Mouse (Mus musculus): ENCODE data around the gene Lrrc30. TPM values are rescaled to one million over a fixed set of nuclear protein-coding genes. Genes with fewer than 3 reads are reported as not detected.

The Lrrc30 gene
- polyA plus RNA-seq, 1 experiment from 2014 or later, result not detected

GRCm38 (mm10) chr17:67628475-67628874 is 4.0 kb downstream of the Lrrc30 start:
- Histone ChIP-seq H3K9ac (no peak overlapping the region), H3K27me3 (replicated peaks) (no peaks in the 10 kb centered on the region), H3K27ac (no peak overlapping the region), H3K9me3 (replicated peaks) (no peaks in the 10 kb centered on the region), H3K4me1 (no peaks in the 10 kb centered on the region), H3K36me3 (no peaks in the 10 kb centered on the region), H3K4me3 (no peak overlapping the region), H3K4me2 (no peak overlapping the region)
- 78% methylated on average over 15 of the region's 15 CpGs for WGBS (ENCODE audit: insufficient replicate concordance)
- no peak for ATAC-seq

- H3K4me2 ChIP-seq, result no peak overlapping the region
- H3K36me3 ChIP-seq, result no peaks in the 10 kb centered on the region
- H3K9me3 ChIP-seq (replicated peaks), result no peaks in the 10 kb centered on the region
- H3K27ac ChIP-seq, result no peak overlapping the region
- no peaks in the 10 kb centered on the region for H3K27me3 ChIP-seq (replicated peaks)
- no peak overlapping the region for H3K9ac ChIP-seq
- WGBS (ENCODE audit: insufficient replicate concordance), result 45% methylated on average over 5 of the region's 5 CpGs
- no peak for ATAC-seq
- no peaks in the 10 kb centered on the region for H3K4me1 ChIP-seq
- no peak overlapping the region for H3K4me3 ChIP-seq
These were observed 7.1 kb downstream of the Lrrc30 start for GRCm38 (mm10) chr17:67625431-67625830.

GRCm38 (mm10) chr17:67619001-67619400 is 13.5 kb downstream of the Lrrc30 start:
- Histone ChIP-seq H3K27ac (no peak overlapping the region), H3K4me1 (no peaks in the 10 kb centered on the region), H3K36me3 (no peaks in the 10 kb centered on the region), H3K9ac (no peak overlapping the region), H3K27me3 (replicated peaks) (no peaks in the 10 kb centered on the region), H3K4me3 (no peak overlapping the region), H3K4me2 (no peak overlapping the region), H3K9me3 (replicated peaks) (no peaks in the 10 kb centered on the region)
- WGBS (ENCODE audit: insufficient replicate concordance), result 73% methylated on average over 7 of the region's 7 CpGs
- no peak for ATAC-seq

- 45% methylated on average over 4 of the region's 5 CpGs for WGBS (ENCODE audit: insufficient replicate concordance)
- Histone ChIP-seq H3K4me3 (no peak overlapping the region), H3K4me1 (no peaks in the 10 kb centered on the region), H3K4me2 (no peak overlapping the region), H3K27ac (no peak overlapping the region), H3K27me3 (replicated peaks) (no peaks in the 10 kb centered on the region), H3K9me3 (replicated peaks) (no peaks in the 10 kb centered on the region), H3K9ac (no peak overlapping the region), H3K36me3 (no peaks in the 10 kb centered on the region)
- no peak for ATAC-seq
These were observed 18.1 kb downstream of the Lrrc30 start for GRCm38 (mm10) chr17:67614381-67614780.

GRCm38 (mm10) chr17:67612576-67612975 is 19.9 kb downstream of the Lrrc30 start:
- Histone ChIP-seq H3K9me3 (replicated peaks) (no peaks in the 10 kb centered on the region), H3K27ac (no peak overlapping the region), H3K9ac (no peak overlapping the region), H3K4me2 (no peak overlapping the region), H3K27me3 (replicated peaks) (no peaks in the 10 kb centered on the region), H3K4me1 (no peaks in the 10 kb centered on the region), H3K36me3 (no peaks in the 10 kb centered on the region), H3K4me3 (no peak overlapping the region)
- ATAC-seq, result no peak
- 47% methylated on average over 1 of the region's 1 CpGs for WGBS (ENCODE audit: insufficient replicate concordance)

GRCm38 (mm10) chr17:67612151-67612550 is 20.4 kb downstream of the Lrrc30 start:
- WGBS (ENCODE audit: insufficient replicate concordance), result 54% methylated on average over 3 of the region's 3 CpGs
- no peak overlapping the region for H3K27ac ChIP-seq
- no peak for ATAC-seq
- H3K4me2 ChIP-seq, result no peak overlapping the region
- no peaks in the 10 kb centered on the region for H3K27me3 ChIP-seq (replicated peaks)
- no peak overlapping the region for H3K4me3 ChIP-seq
- H3K4me1 ChIP-seq, result no peaks in the 10 kb centered on the region
- no peaks in the 10 kb centered on the region for H3K9me3 ChIP-seq (replicated peaks)
- H3K36me3 ChIP-seq, result no peaks in the 10 kb centered on the region
- no peak overlapping the region for H3K9ac ChIP-seq

GRCm38 (mm10) chr17:67604446-67604845 is 28.1 kb downstream of the Lrrc30 start:
- Histone ChIP-seq H3K4me1 (no peaks in the 10 kb centered on the region), H3K9me3 (replicated peaks) (no peaks in the 10 kb centered on the region), H3K27ac (no peak overlapping the region), H3K9ac (no peak overlapping the region), H3K4me2 (no peak overlapping the region), H3K4me3 (no peak overlapping the region), H3K36me3 (no peaks in the 10 kb centered on the region), H3K27me3 (replicated peaks) (no peaks in the 10 kb centered on the region)
- ATAC-seq, result no peak
- 54% methylated on average over 4 of the region's 4 CpGs for WGBS (ENCODE audit: insufficient replicate concordance)

GRCm38 (mm10) chr17:67602556-67602955 is 30.0 kb downstream of the Lrrc30 start:
- 74% methylated on average over 4 of the region's 4 CpGs for WGBS (ENCODE audit: insufficient replicate concordance)
- Histone ChIP-seq H3K4me1 (no peaks in the 10 kb centered on the region), H3K27ac (no peak overlapping the region), H3K9me3 (replicated peaks) (no peaks in the 10 kb centered on the region), H3K4me2 (no peak overlapping the region), H3K9ac (no peak overlapping the region), H3K27me3 (replicated peaks) (no peaks in the 10 kb centered on the region), H3K4me3 (no peak overlapping the region), H3K36me3 (no peaks in the 10 kb centered on the region)
- ATAC-seq, result no peak

GRCm38 (mm10) chr17:67584937-67585579 is 47.5 kb downstream of the Lrrc30 start:
- no peak overlapping the region for H3K27ac ChIP-seq
- H3K4me2 ChIP-seq, result no peak overlapping the region
- no peaks in the 10 kb centered on the region for H3K27me3 ChIP-seq (replicated peaks)
- H3K9me3 ChIP-seq (replicated peaks), result no peaks in the 10 kb centered on the region
- 16% methylated on average over 6 of the region's 6 CpGs for WGBS (ENCODE audit: insufficient replicate concordance)
- H3K9ac ChIP-seq, result no peak overlapping the region
- H3K4me3 ChIP-seq, result no peak overlapping the region
- no peak for ATAC-seq
- no peaks in the 10 kb centered on the region for H3K36me3 ChIP-seq
- H3K4me1 ChIP-seq, result no peaks in the 10 kb centered on the region

- no peak overlapping the region for H3K4me2 ChIP-seq
- no peak for ATAC-seq
- H3K27ac ChIP-seq, result no peak overlapping the region
- H3K4me1 ChIP-seq, result no peaks in the 10 kb centered on the region
- no peaks in the 10 kb centered on the region for H3K27me3 ChIP-seq (replicated peaks)
- no peaks in the 10 kb centered on the region for H3K36me3 ChIP-seq
- H3K4me3 ChIP-seq, result no peak overlapping the region
- no peak overlapping the region for H3K9ac ChIP-seq
- H3K9me3 ChIP-seq (replicated peaks), result no peaks in the 10 kb centered on the region
- 63% methylated on average over 7 of the region's 7 CpGs for WGBS (ENCODE audit: insufficient replicate concordance)
These were observed 48.0 kb downstream of the Lrrc30 start for GRCm38 (mm10) chr17:67584533-67584932.

GRCm38 (mm10) chr17:67583422-67583821 is 49.1 kb downstream of the Lrrc30 start:
- H3K4me3 ChIP-seq, result no peak overlapping the region
- no peaks in the 10 kb centered on the region for H3K4me1 ChIP-seq
- no peak overlapping the region for H3K27ac ChIP-seq
- H3K9ac ChIP-seq, result no peak overlapping the region
- no peak for ATAC-seq
- no peaks in the 10 kb centered on the region for H3K27me3 ChIP-seq (replicated peaks)
- H3K4me2 ChIP-seq, result no peak overlapping the region
- no peaks in the 10 kb centered on the region for H3K9me3 ChIP-seq (replicated peaks)
- no peaks in the 10 kb centered on the region for H3K36me3 ChIP-seq
- 43% methylated on average over 7 of the region's 7 CpGs for WGBS (ENCODE audit: insufficient replicate concordance)

GRCm38 (mm10) chr17:67582681-67583356 is 49.7 kb downstream of the Lrrc30 start:
- 59% methylated on average over 4 of the region's 4 CpGs for WGBS (ENCODE audit: insufficient replicate concordance)
- H3K4me2 ChIP-seq, result no peak overlapping the region
- no peaks in the 10 kb centered on the region for H3K9me3 ChIP-seq (replicated peaks)
- H3K27ac ChIP-seq, result no peak overlapping the region
- no peaks in the 10 kb centered on the region for H3K27me3 ChIP-seq (replicated peaks)
- no peaks in the 10 kb centered on the region for H3K4me1 ChIP-seq
- H3K9ac ChIP-seq, result no peak overlapping the region
- H3K36me3 ChIP-seq, result no peaks in the 10 kb centered on the region
- H3K4me3 ChIP-seq, result no peak overlapping the region
- ATAC-seq, result no peak

- no peaks in the 10 kb centered on the region for H3K36me3 ChIP-seq
- H3K27me3 ChIP-seq (replicated peaks), result no peaks in the 10 kb centered on the region
- 57% methylated on average over 5 of the region's 5 CpGs for WGBS (ENCODE audit: insufficient replicate concordance)
- H3K27ac ChIP-seq, result no peak overlapping the region
- no peak overlapping the region for H3K4me2 ChIP-seq
- no peak overlapping the region for H3K9ac ChIP-seq
- H3K9me3 ChIP-seq (replicated peaks), result no peaks in the 10 kb centered on the region
- ATAC-seq, result no peak
- H3K4me3 ChIP-seq, result no peak overlapping the region
- H3K4me1 ChIP-seq, result no peaks in the 10 kb centered on the region
These were observed 50.7 kb downstream of the Lrrc30 start for GRCm38 (mm10) chr17:67581839-67582238.
